Mouse (Mus musculus) lung, adult 2 months (tissue): Measurements from ENCODE around the gene Lipc.

ENCODE experiments used
- CTCF ChIP-seq: fragments of 200-500 bp; IDR thresholded peaks from 2 replicates; pipeline ENCODE4 v1.5.1; 2011; ENCODE audit warnings: mild to moderate bottlenecking, low read length, control low read depth; ENCODE audit not compliant: insufficient read depth
- POLR2A ChIP-seq: fragments of 200-500 bp; IDR thresholded peaks from 2 replicates; pipeline ENCODE4 v1.6.1; 2011; ENCODE audit warnings: low read depth, mild to moderate bottlenecking, control low read depth, low read length, borderline replicate concordance; ENCODE audit errors: extremely low read depth

- TF ChIP-seq POLR2A (no peak), CTCF (no peak)
Observed at GRCm38 (mm10) chr9:70960301-70960700, 8.3 kb upstream of the Lipc start.
